Mouse (Mus musculus) cerebellum, postnatal 10 days (tissue): Measurements from ENCODE around the gene Atf6b.

Experiments
- DNase-seq, 2 experiments: peaks; one replicate each; pipeline ENCODE4 v3.0.0; 2021; ENCODE audit warnings: mixed read lengths in 2 of 2

Atf6b gene

DNA sequence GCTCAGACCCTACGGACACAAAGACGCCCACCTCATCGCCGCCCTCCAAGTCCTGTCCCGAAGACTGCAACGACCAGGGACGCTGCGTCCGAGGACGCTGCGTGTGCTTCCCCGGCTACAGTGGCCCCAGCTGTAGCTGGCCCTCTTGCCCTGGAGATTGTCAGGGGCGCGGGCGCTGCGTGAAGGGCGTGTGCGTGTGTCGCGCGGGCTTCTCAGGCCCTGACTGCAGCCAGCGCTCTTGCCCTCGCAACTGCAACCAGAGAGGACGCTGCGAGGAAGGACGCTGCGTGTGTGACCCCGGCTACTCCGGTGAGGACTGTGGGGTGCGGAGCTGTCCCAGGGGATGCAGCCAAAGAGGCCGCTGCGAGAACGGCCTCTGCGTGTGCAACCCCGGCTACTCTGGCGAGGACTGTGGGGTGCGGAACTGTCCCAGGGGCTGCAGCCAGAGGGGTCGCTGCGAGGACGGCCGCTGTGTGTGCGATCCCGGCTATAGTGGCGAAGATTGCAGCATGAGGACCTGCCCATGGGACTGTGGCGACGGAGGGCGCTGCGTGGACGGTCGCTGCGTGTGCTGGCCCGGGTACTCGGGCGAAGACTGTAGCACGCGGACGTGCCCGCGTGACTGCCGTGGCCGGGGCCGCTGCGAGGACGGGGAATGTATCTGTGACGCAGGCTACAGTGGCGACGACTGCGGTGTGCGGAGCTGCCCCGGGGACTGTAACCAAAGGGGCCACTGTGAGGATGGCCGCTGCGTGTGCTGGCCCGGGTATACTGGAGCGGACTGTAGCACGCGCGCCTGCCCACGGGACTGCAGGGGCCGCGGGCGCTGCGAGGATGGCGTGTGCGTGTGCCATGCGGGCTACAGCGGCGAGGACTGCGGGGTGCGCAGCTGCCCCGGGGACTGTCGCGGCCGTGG, 24.5 kb downstream of the Atf6b start:
- no peak for DNase-seq

DNA sequence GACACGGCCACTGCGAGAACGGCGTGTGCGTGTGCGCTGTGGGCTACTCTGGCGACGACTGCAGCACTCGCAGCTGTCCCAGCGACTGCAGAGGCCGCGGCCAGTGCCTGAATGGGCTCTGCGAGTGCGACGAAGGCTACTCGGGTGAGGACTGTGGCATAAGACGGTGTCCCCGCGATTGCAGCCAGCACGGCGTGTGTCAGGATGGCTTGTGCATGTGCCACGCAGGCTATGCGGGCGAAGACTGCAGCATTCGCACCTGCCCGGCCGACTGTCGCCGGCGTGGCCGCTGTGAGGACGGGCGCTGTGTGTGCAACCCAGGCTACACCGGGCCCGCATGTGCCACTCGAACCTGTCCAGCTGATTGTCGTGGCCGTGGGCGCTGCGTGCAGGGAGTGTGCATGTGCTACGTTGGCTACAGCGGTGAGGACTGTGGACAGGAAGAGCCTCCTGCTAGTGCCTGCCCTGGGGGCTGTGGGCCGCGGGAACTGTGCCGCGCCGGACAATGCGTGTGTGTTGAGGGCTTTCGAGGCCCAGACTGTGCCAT, 25.4 kb downstream of the Atf6b start:
- DNase-seq: no peak

DNA sequence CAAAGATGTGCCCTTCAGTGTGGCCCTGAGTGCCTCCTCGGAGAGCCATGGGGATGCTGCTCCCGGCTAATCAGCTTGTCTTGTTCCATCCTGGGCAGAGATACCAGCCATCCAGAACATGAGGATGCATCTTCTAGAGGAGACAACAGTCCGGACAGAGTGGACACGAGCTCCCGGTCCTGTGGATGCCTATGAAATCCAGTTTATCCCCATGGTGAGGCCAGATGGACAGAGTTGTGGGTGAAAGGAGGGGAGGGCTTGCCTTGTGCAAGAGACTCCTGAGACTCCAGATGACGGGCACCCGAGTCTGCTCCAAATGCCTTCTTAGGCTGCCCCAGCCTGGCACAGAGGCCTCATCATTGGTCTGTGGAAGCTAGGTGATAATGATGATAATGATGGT, 26.2 kb downstream of the Atf6b start:
- DNase-seq: no peak

DNA sequence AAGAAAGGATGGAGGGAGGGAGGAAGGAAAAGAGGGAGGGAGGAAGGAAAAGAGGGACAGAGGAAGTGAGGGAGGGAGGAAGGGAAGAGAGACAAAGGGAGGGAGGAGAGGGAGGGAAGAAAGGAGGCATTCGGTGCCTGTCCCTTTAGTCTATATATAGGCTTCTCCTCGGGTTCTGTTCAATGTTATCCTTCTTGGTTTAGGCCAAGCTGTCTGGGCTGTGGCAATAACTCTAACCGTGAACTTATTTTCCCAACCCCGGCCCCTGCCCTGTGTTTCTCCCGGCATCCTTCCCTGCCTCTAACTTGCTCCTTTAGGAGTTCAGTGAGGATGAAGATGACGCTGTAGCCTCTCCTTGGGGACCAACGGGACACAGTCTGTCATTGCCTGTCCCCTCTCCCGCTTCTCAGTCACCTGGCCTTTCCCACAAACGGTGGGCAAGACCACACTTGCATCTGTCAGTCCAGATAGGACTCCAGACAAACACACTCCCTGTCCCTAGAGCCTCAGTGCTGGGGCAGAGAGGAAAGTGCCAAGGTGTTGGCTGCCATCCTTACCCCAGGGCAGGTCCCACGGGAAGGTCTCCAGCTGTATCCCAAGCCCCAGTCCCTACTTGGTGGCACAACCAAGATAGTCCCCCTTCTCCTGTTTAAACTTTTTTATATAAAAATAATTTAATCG, 27.7 kb downstream of the Atf6b start:
- DNase-seq: no peak

DNA sequence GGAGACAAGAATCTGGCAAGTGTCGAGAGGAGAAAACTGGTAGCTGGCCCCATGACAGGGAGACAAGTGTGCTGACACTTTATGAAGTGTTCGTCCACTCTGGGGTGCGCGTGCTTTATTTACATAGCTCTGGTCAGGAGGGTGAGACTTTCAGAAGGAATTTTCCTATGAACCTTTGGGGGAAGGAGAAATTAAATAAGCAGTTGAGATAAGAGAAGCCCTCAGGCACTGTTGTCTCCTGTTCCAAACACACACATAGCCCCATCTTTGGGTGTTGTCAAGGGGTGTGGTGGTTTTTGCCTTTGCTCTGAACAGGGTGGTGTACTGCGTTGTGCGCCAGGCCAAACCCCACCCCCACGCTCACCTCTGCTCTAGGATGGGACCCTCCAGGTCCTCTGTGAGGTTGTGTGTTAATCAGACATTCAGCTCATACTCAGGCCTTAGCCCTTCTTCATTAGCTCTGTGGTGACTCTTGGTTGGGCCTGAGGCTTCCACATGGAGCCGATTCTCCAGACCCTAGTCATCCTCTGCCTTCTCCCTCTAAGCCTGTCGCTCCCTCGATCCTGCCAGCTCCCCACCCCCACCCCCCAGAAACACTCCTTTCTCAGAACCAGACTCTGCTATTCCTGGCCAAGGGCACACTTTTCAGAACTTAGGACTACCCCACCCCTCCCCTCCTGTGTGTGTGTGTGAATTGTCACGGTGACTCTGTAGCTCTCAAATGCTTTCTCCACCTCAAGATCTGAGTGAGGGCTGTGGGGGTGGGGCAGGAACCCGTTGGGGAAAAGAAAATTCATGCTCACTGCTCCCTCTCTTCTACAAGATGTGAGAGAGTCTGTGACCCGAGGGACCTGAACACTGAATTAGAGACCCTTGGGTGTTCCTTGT, 28.5 kb downstream of the Atf6b start:
- DNase-seq: no peak

DNA sequence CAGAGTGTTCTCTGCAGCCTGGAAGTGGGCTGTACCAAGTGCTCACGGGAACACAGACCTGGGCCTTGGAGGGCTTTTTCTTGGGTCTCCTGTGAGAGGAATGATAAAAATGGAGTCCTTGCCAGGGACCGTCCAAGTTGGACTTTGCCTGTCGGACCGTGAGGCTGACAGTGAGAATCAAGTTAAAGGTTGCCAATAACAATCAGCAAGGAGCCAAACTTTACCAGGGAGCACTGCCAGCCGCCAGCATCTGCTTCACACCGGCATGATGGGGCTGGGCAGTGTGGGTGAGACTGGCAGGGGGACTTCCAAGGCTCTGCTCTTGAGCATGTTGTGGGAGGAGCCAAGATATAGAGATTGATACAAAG, 29.1 kb downstream of the Atf6b start:
- peak in 1 of 2 experiments; percentile 16 for DNase-seq

DNA sequence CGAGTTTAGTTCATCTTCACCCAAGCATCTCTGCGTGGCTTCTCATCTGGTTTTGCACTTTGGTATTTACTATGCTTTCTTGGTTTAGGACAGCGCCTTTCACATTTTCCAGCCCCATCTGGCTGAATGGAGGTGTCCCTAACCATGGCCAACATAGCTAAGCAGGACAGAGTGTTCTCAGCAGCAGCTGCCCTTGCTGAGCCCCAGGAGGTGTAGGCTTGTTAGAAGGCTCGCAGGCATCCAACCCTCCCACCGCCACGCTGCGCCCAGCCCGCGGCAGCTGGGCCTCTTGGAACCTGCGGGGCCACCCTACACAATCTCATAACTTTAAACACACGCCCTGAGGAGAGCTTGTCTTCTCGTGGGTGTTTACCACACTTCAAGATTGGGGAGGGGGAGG, 29.7 kb downstream of the Atf6b start:
- no peak for DNase-seq

DNA sequence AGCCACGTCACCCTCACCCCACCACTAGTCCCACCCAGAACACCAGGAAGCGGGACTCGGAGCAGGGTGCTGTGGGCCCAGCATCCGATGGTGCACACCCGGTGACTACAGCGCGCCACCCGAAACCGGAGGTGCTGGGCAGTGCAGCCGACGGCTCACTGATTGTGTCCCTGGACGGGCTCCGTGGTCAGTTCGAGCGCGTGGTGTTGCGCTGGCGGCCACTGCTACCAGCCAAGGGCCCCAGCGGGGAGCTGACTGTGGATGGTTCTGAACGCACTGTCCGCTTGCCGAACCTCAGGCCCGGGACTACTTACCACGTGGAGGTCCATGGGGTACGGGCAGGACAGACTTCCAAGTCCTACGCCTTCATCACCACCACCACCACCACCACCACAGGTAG, 33.2 kb downstream of the Atf6b start:
- no peak for DNase-seq

DNA sequence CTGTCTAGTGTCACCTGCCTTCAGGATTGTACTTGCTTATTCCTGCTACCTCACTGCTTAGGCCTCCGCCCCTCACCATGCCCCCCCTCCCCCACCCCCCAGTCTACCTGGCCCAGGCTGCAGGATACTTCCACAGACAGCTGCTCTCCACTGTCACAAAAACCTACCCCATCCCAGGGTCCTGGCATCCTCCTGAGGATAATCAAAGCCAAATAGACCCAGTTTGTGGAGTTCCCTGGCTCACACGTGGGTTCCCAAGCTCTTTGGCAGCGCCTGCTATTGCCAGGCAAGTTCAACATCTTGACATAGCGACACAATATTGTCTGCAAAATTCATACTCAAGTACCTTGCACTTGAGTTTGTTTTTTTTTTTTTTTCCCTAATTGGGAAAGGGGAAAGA, 33.7 kb downstream of the Atf6b start:
- no peak for DNase-seq

DNA sequence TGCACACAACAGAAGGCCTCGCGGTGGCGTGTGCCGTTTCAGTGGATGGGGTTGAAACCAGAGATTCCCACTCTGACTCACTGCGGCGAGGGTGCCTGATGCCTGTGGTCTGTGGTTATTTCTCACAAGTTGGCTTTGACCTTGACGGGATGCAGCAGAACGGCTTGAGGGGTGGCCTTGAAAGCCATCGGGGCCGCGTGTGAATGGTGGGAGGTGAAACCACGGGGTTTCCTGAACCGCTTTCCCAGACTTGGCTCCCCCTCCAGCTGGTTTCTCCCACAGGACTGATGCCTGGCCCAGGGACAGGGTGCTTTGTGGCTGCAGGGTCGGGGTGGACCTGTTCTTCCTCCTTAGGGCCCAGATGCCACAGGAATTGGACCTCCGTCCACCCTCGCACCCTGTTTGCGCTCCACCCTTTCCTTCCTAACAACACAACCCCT, 34.2 kb downstream of the Atf6b start:
- no peak for DNase-seq

DNA sequence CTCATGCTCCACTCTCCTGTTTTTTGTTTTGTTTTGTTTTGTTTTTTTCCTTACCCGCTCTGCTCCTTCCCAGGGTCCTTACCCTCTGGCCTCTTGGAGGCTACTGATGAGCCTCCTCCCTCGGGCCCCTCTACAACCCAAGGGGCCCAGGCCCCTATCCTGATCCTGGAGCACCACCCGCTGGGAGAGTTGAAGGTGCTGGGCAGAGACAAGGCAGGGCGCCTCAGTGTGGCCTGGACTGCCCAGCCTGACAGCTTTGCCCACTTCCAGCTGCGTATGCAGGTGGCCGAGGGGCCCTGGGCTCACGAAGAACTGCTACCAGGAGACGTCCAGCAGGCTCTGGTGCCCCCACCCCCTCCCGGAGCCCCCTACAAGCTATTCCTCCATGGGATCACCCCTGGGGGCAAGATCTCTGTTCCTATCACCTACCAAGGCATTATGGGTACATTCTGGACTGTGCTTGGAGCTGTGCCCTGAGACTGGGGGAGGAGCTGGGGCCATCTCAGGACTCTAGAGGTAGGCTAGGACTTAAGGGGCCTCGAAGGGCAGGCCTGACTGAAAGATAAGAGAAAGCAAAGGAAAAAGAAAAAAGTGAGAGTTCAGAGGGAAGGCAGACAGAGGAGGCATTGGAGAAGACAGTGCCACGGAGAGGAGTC, 35.1 kb downstream of the Atf6b start:
- peak in 1 of 2 experiments; percentile 27 for DNase-seq

DNA sequence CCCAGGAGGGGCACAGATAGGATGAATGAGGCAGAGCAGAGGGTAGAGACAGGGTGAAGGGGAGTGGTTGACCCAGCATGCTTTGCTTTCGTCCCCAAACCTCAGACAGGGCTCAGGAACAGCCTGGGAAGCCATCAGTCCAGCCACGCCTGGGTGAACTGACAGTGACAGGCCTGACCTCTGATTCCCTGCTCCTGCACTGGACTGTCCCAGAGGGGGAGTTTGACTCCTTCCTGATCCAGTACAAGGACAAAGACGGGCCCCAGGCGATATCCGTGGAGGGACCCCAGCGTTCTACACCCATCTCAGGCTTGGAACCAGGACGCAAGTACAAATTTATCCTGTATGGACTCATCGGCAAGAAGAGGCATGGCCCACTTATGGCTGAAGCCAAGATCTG, 36.2 kb downstream of the Atf6b start:
- no peak for DNase-seq

DNA sequence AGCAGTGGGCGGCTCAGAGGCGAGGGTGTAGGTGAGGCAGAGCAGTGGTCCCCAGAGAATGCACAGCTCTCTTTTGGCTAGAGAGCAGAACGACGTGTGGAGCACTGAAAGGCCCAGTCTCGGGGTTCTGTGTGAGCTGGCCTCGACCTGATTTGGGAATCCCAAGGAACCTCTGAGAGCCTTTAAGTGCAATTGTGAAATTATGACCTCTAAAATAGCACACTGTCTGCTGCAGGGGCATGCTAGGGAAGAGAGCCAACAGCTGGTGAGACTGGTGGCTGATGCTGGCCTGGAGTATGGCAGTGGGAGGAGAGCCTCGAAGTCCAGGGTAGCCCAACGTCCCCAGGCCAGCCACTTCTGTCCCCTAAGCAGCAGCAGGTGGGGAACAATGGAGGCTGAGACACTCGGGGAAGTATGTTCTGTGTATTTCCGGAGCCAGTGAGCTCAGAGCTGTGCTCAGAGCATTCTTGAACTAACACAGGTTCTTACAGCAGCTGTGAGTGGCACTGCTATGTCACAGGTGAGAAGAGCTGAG, 36.8 kb downstream of the Atf6b start:
- DNase-seq: no peak

DNA sequence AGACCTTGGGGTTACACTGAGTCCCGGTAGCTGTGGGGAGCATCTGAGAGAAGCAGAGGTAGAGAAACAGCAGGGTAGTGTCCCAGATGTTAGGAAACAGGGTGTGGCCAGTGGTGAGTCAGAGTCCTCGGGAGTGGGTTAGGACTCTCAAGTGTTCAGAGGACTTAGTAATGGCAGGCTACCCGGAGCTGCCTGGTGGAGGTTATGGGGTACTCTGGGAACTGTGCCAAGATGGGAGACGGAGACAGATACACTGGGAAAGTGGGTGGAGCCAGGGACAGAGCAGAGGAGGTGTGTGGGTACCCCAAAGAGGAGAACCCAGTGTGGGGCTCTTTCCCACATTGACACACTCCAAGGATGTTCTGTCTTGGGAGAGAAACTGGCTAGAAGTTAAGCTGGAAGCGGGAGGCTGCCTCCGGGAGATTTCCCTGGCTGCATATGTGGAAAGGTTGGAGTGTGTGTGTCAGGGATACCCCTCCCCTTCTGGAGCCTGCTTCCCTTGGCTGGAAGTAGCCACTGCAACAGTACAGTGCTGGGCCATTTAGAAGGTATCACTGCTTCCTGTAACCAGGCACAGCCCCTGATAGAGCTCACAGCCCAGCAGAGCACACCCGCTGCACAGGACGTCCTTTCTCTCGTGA, 37.4 kb downstream of the Atf6b start:
- DNase-seq: no peak

DNA sequence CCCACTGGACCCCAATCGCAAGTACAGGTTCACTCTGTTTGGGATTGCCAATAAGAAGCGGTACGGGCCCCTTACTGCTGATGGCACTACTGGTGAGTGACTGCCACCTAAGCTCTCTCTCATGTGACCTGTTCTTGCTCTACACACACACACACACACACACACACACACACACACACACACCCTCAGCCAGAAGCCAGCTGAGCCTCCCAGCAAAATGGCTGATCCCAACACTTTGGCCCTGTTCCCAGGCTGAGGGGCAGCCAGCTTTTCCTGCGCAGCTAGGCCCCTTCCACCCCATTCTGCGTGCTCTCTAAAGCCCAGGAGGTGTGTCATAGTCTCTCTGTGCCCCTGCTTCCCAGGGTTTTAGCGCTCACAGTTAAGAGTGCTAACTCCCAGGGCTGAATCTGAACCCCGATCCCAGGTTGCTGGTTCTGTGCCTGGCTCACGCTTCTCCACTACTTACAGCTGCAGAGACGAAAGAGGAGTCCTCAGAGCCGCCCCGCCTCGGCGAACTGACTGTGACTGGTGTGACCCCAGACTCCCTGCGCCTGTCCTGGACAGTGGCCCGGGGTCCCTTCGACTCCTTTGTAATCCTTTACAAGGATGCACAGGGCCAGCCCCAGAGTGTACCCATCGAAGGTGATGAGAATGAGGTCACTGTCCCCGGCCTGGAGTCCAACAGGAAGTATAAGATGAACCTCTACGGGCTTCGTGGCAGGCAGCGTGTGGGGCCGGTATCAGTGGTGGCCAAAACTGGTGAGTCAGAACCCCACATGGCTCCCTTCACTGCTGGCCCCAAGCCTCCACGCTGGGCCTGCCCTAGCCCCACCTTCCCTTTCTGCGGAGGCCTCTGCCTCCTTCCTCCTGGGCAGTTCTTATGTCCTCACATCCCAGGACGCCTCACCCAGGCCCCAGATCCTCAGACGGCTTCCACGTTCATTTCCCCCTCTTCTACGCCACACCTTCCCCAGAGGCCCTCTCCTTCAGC, 38.5 kb downstream of the Atf6b start:
- peak; percentile 94 to 95 for DNase-seq

DNA sequence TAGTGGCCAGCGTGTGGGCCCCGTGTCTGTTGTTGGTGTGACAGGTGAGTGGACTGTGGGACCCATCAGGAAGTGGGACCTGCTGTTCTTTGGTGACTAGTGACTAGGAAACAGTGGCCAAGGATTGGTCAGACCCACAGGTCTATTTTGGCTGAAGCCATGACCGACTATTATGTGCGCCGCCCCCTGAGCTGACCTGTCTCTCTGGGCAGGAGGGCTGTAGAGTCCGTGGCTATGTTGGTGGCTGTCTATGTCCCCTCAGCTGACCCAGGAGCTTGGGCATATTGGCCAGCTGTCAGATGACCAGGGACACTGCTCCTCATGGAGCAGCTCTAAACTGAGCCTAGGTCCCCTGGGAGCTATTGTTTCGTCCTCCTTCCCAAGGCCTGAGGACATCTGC, 41.9 kb downstream of the Atf6b start:
- no peak for DNase-seq

DNA sequence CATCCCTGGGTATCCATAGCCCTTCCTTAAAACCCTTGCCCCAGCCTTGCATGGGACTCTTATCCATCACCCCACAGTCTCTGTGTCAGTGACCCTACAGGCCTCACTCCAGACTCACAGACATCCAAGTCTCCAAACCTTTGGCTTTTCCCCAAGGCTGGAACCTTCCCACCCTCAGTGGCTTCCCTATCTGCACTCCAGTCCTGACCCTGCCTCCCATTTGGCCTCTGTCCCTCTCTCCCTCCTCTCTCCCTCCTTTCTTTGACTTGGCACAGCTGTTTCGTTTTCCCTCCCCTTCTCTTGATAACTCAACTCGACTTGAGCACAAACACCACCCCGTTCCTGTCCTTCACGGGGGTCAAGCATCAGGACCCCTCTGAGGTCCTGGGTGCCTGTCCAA, 43.5 kb downstream of the Atf6b start:
- DNase-seq: no peak

DNA sequence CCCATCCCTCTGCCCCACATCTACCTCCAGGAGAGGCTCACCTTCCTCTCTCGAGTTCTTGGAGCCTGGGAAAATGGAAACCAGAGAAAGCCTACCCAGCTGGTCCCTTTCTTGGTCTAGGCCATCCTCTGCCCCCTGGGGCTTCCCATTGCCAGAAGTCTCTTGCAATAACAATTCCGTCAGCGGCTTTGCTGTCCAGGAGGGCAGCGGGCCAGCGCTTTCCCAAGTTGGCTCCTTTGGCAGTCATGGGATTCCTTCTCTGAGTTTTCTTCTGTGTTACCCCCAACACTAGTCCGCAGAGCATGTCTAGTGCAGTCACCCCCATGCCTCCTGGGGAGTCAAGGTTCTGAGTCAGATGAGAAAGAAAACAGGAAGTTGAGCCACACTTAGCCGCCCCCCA, 46.0 kb downstream of the Atf6b start:
- peak; percentile 58 to 72 for DNase-seq

DNA sequence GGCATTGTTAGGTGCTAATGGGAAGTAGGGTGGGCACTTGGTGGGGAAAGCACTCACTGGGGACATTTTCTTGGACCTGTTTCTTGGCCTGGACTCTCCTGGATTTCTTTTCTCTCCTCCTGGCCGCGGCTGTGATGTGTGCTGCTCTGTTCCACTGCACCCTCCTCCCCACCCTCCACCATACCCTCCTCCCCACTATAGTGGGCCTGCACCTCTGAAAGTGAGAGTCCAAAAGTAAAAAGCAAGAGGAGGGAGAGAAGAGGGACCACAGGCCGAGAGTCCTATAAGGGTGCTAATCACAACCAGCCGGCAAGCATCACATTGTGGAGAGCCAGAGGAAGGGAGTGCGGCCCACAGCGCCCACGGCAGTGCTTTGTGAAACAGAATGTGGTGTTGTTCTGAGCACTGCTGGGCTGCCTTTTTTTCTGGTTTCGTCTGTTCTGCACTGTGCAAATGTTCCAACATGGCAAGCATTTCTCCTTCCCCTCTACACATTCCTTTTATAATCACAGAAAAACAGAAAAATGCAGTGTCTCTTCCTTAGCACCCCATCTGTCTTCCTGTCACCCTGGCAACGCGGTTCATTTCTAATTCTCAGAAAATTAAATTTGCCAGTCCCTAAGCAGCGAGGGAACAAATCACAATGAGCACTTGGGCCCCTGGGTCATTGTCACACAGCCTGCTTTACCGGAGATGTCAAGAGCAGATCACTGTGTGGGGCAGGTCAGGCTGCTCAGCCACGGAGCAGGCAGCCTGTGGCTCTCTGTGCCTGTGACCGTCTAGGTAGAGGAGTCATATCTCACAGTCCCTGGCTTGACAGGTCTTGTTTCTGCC, 52.8 kb downstream of the Atf6b start:
- no peak for DNase-seq
